Mouse (Mus musculus): Measurements from ENCODE around the gene Pelo.

DNA sequence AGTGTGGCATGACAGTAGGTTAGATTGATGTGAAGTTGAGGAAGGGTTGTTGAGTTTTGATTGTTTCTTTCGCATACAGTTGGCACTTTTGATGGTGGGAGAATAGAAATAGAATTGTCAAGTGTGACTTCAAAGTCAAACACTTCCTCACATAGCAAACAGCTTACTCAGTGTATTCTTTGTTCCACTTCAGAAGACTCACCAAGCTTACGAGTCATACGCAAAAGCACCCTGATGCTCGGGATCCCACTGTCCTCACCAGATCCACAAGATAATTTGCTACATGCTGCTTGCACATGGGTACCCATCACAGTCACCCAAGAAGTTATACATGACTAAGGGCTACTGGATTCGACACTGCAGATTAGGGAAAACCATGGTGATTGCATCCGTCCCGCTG lies 48.5 kb upstream of the Pelo start:
- TF ChIP-seq NANOG (IDR thresholded peaks at IDR 0.05; ENCODE audit: borderline replicate concordance, low read length) (no peak), CTCF (conservative IDR thresholded peaks at IDR 0.05; ENCODE audit: low read length) (no peak)

All from E14TG2a.4 (cell line).